Mouse (Mus musculus) lung, adult 2 months (tissue): ENCODE measurements around the gene Gm29609. TPM values are rescaled to one million over a fixed set of nuclear protein-coding genes. Genes with fewer than 3 reads are reported as not detected.
A peak's percentile ranks its signal among the peaks of the same experiment; 100 is the strongest.

Source experiments
- DNase-seq: peaks from one replicate; pipeline ENCODE4 v3.0.0; 2022
- H3K4me1 ChIP-seq: fragments of 200-500 bp; 2 replicates; pipeline ENCODE4 v1.6.1; 2011; ENCODE audit warnings: low read length; ENCODE audit not compliant: control insufficient read depth, insufficient read depth
- H3K4me3 ChIP-seq: fragments of 200-500 bp; replicated peaks from 2 replicates; pipeline ENCODE3; 2011; ENCODE audit warnings: low read depth, mild to moderate bottlenecking, control low read depth, low read length; ENCODE audit errors: extremely low read depth
- CTCF ChIP-seq: fragments of 200-500 bp; IDR thresholded peaks from 2 replicates; pipeline ENCODE4 v1.5.1; 2011; ENCODE audit warnings: mild to moderate bottlenecking, low read length, control low read depth; ENCODE audit not compliant: insufficient read depth
- POLR2A ChIP-seq: fragments of 200-500 bp; IDR thresholded peaks from 2 replicates; pipeline ENCODE4 v1.6.1; 2011; ENCODE audit warnings: low read depth, mild to moderate bottlenecking, control low read depth, low read length, borderline replicate concordance; ENCODE audit errors: extremely low read depth
- WGBS: fragments of 180-500 bp; shearing (Covaris S2); methylation state at CpG from one replicate; pipeline ENCODE4 v1.1.7; 2018; 5-methylcytosine and 5-hydroxymethylcytosine counted together
- polyA plus RNA-seq: library from polyadenylated mRNA; depleted of rRNA; stranded (reverse); fragments of >200 nt; gene quantifications from 2 replicates; pipeline ENCODE4 v1.2.3, GENCODE M21; 2012

The Gm29609 gene
- polyA plus RNA-seq, 1 experiment, result 2.7 TPM

DNA sequence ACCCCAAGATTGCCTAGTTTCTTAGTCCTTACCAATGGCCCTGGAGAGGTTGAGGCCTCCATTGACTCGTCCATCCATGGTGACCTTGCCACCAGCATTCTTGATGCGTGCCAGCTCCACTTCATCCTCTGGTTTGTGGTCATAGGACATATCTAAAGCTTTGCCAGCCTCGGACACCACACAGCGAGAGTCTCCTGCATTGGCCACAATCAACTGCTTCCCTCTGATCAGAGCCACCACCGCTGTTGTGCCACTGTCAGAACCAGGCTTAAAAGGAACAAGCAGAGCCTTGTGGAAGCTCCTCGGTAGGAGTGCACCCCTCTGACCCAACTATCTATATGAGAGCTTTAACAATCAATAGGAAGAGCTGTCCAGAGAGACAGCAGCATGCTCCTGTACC lies 24.7 kb upstream of the Gm29609 start:
- WGBS, result 92% methylated on average over 6 of the region's 6 CpGs
- Histone ChIP-seq H3K4me3 (no peak overlapping the region), H3K4me1 (no peaks in the 10 kb centered on the region; the same call in 1 of the 2 replicates)
- DNase-seq, result no peak
- TF ChIP-seq CTCF (no peak), POLR2A (no peak)

DNA sequence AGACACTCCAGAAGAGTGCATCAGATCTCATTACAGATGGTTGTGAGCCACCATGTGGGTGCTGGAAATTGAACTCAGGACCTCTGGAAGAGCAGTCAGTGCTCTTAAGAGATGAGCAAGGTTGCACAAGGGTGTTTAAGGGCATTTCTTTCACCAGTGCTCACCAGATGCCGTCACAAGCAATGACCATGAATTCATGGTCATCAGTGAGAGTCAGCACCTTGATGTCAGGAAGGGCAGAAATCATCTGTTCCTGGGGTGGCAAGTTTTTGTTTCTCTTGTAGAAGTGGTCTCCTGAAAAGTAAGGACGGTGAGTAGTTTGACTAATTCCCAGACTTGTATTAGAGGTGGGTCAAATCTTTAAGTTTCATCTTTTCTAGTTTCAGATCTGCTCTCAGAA lies 24.2 kb upstream of the Gm29609 start:
- no peaks in the 10 kb centered on the region; the same call in 1 of the 2 replicates for H3K4me1 ChIP-seq
- WGBS, result 87% methylated on average over 2 of the region's 2 CpGs
- no peak overlapping the region for H3K4me3 ChIP-seq
- DNase-seq, result no peak
- TF ChIP-seq POLR2A, result no peak
- TF ChIP-seq CTCF, result no peak

- WGBS, result 89% methylated on average over 7 of the region's 7 CpGs
- no peaks in the 10 kb centered on the region; the same call in 1 of the 2 replicates for H3K4me1 ChIP-seq
- DNase-seq, result no peak
- H3K4me3 ChIP-seq, result no peak overlapping the region
- no peak for TF ChIP-seq POLR2A
- no peak for TF ChIP-seq CTCF
These were observed 23.2 kb upstream of the Gm29609 start for GRCm38 (mm10) chr5:31202933-31203332.

- under 1% methylated on average over 53 of the region's 53 CpGs for WGBS
- peak within 1 kb of the TSS; percentile 83 for H3K4me3 ChIP-seq
- peak; percentile 93 for TF ChIP-seq POLR2A
- no peak for TF ChIP-seq CTCF
- DNase-seq, result peak; percentile 92
- no peaks in the 10 kb centered on the region; the same call in 1 of the 2 replicates for H3K4me1 ChIP-seq
These were observed 22.3 kb upstream of the Gm29609 start, which contains the start of gene Zfp513 for GRCm38 (mm10) chr5:31201742-31202590. Gene Zfp513 (minus strand): TSS chr5:31202303.

DNA sequence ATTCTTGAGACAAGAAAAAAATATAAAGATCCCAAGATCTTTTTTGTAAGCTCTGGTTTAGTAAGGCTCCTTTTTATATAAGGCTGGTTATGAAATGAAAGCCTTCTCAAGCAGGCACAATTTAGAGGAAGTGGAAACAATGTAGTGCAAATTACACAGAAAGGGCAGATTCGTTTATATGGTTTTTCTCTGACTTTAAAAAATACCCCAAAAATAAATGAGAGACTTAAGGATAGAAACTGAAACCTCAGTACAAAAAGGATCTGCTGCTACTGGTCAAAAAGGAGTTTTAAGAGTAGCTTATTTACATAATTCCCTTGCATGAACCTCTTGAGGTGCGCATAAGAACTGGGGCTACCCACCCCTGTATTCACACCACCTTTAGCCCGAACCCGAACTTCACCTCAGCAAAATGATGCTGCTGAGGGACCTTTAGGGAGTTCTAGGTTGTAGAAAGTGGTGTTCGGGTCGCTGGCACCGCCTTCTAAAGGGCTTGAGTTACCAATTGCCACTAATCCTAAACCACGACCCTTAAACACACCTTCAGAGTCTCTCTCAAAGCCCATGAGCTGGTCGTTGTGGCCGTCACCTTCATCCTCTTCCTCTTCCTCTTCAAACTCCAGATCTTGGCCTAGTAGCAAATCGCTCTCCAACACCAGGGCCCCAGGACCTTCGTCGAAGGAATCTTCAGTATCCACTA lies 21.5 kb upstream of the Gm29609 start:
- DNase-seq, result no peak
- TF ChIP-seq CTCF, result no peak
- no peak for TF ChIP-seq POLR2A

DNA sequence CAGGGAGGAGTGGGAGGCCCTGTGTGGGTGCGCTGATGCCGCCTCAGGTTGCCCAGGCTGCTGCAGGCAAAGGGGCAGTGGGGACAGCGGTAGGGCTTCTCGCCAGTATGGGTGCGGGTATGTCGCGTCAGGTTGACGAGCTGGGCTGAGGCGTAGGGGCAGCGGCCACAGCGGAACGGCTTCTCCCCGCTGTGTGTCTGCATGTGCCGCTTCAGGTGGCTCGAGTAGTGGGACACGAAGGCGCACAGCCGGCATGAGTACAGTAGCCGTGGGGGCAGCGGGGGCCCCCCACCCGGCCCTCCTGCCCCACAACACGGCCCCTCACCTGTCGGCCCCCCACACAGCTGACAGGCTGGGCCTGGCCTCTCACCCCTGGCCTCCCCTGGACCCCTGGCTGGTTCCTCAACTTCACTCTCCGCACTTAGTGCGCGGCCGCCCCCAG lies 20.6 kb upstream of the Gm29609 start:
- no peak overlapping the region for H3K4me3 ChIP-seq
- no peak for DNase-seq
- WGBS, result 88% methylated on average over 27 of the region's 27 CpGs

More for the DNA sequence above, 21.5 kb upstream of the Gm29609 start:
- no peaks in the 10 kb centered on the region; the same call in 1 of the 2 replicates for H3K4me1 ChIP-seq
- H3K4me3 ChIP-seq, result peak overlapping the region; percentile 80
- WGBS, result 10% methylated on average over 13 of the region's 13 CpGs

DNA sequence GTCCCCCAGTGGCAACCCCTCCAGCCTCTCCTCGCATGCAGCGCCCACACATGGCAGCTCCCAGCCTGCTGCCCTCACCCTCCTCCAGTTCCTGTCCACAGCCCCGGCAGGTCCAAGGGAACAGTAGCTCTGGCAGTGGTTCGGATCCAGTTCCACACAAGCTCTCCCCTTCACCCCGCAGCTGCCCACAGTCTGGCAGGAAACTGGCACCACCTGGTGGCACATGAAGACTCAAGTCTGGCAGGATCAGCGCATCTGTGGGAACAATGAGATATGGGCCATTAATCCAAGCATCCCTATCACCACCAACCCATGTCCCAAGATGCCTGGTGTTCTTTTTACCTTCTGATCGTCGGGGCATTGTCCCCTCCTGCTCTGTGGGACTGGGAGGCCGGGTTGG lies 20.2 kb upstream of the Gm29609 start:
- 73% methylated on average over 9 of the region's 9 CpGs for WGBS
- no peak overlapping the region for H3K4me3 ChIP-seq
- no peak for DNase-seq

More for the DNA sequence above, 20.6 kb upstream of the Gm29609 start:
- TF ChIP-seq CTCF, result no peak
- TF ChIP-seq POLR2A, result peak; percentile 33; the same call in 1 of the 2 replicates
- H3K4me1 ChIP-seq, result no peaks in the 10 kb centered on the region; the same call in 1 of the 2 replicates

DNA sequence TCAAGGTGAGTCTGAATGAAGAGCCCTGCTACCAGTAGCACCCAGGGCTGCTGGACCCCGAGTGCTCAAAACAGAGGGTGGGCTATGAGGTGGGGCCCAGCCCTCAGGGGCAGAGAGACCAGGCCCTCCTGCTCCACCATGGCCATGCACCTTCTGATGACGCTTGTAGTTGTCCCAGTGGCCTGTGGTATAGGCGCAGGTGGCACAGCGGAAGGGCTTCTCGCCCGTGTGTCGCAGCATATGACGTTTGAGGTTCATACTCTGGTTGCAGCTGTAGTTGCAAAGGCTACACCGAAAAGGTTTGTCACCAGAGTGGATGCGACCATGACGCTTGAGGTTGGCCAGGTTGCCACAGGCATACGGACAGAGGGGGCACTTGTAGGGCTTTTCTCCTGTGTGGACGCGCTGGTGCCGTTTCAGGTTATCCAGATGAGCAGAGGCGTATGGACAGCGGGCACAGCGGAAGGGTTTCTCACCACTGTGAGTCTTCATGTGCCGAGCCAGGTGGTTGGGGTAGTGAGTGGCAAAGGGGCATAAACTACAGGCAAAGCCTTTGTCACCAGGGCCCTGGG lies 19.7 kb upstream of the Gm29609 start:
- WGBS, result 91% methylated on average over 19 of the region's 19 CpGs
- no peak for TF ChIP-seq POLR2A
- no peak for TF ChIP-seq CTCF
- no peak for DNase-seq

More for the DNA sequence above, 20.2 kb upstream of the Gm29609 start:
- TF ChIP-seq CTCF (no peak), POLR2A (peak; percentile 15; the same call in 1 of the 2 replicates)
- no peaks in the 10 kb centered on the region; the same call in 1 of the 2 replicates for H3K4me1 ChIP-seq

GRCm38 (mm10) chr5:31198616-31199320 lies 19.1 kb upstream of the Gm29609 start:
- H3K4me3 ChIP-seq, result no peak overlapping the region
- 82% methylated on average over 5 of the region's 5 CpGs for WGBS
- H3K4me1 ChIP-seq, result peaks cover 3% of the 10 kb centered on the region
- TF ChIP-seq POLR2A, result no peak
- TF ChIP-seq CTCF, result no peak
- DNase-seq, result no peak

More for the DNA sequence above, 19.7 kb upstream of the Gm29609 start:
- Histone ChIP-seq H3K4me1 (no peaks in the 10 kb centered on the region; the same call in 1 of the 2 replicates), H3K4me3 (no peak overlapping the region)
